Mouse (Mus musculus) limb, embryonic 15.5 days (tissue): ENCODE results near the gene Erich4. TPM values are rescaled to one million over a fixed set of nuclear protein-coding genes. Genes with fewer than 3 reads are reported as not detected.

Experiments
- ATAC-seq: fragments of 200-750 bp; cut with Nextera tagmentation; 2 replicates; pipeline ENCODE4 v1.8.0; 2017; ENCODE audit warnings: low read depth, moderate TSS enrichment; ENCODE audit not compliant: insufficient number of reproducible peaks, low FRiP score, low TSS enrichment
- H3K27ac ChIP-seq: fragments of 300-500 bp; sonication (generic); 2 replicates; pipeline ENCODE4 v1.5.1; 2015; ENCODE audit warnings: moderate library complexity, mild to moderate bottlenecking, inconsistent platforms
- H3K27me3 ChIP-seq: fragments of 300-500 bp; sonication (generic); 2 replicates; pipeline ENCODE4 v1.6.1; 2015; ENCODE audit warnings: inconsistent platforms
- H3K36me3 ChIP-seq: fragments of 300-500 bp; sonication (generic); 2 replicates; pipeline ENCODE4 v1.6.1; 2015; ENCODE audit warnings: inconsistent platforms
- H3K4me1 ChIP-seq: fragments of 300-500 bp; sonication (generic); 2 replicates; pipeline ENCODE4 v1.6.1; 2015; ENCODE audit warnings: inconsistent platforms
- H3K4me2 ChIP-seq: fragments of 300-500 bp; sonication (generic); 2 replicates; pipeline ENCODE4 v1.6.1; 2015; ENCODE audit warnings: mild to moderate bottlenecking, inconsistent platforms
- H3K4me3 ChIP-seq: fragments of 300-500 bp; sonication (generic); 2 replicates; pipeline ENCODE4 v1.5.1; 2015; ENCODE audit warnings: mild to moderate bottlenecking, inconsistent platforms
- H3K9ac ChIP-seq: fragments of 300-500 bp; sonication (generic); 2 replicates; pipeline ENCODE4 v1.6.1; 2015; ENCODE audit warnings: inconsistent platforms
- H3K9me3 ChIP-seq: fragments of 300-500 bp; sonication (generic); 2 replicates; pipeline ENCODE4 v1.6.1; 2016; ENCODE audit warnings: inconsistent platforms
- WGBS: fragments of 180-500 bp; shearing (Covaris S2); methylation state at CpG from one replicate; pipeline ENCODE4 v1.1.7; 2015; 5-methylcytosine and 5-hydroxymethylcytosine counted together
- polyA plus RNA-seq: library from polyadenylated mRNA; unstranded; fragments of >200 nt; fragmentation: Nextera tagmentation; extraction: Ambion mirVana; gene quantifications from 2 replicates; pipeline ENCODE4 v1.2.1, GENCODE M21; 2015

Gene Erich4
- polyA plus RNA-seq: not detected in 2 replicates

- Histone ChIP-seq H3K4me2 (no peak within 1 kb of the TSS), H3K36me3 (no peaks in the 10 kb centered on the region), H3K4me1 (peaks cover 10% of the 10 kb centered on the region; the same call in 1 of the 2 replicates), H3K9ac (no peak within 1 kb of the TSS), H3K4me3 (no peak within 1 kb of the TSS), H3K27me3 (no peaks in the 10 kb centered on the region), H3K9me3 (no peaks in the 10 kb centered on the region), H3K27ac (no peak within 1 kb of the TSS)
- ATAC-seq: no peak
- 74% methylated on average over 5 of the region's 5 CpGs for WGBS
Measured at GRCm38 (mm10) chr7:25615706-25616011, at the start of gene Erich4. Erich4 (minus strand) TSS chr7:25615892.

GRCm38 (mm10) chr7:25658657-25659472 lies 43.2 kb upstream of the Erich4 start, which contains the start of the genes Bckdha and Exosc5:
Bckdha (minus strand) TSS chr7:25658981.
Exosc5 (plus strand) TSS chr7:25659164.
- peak within 1 kb of the TSS; percentile 74 for H3K4me2 ChIP-seq
- WGBS: under 1% methylated on average over 50 of the region's 50 CpGs
- H3K27me3 ChIP-seq: no peaks in the 10 kb centered on the region
- peak within 1 kb of the TSS; percentile 68 for H3K9ac ChIP-seq
- peaks cover 18% of the 10 kb centered on the region for H3K36me3 ChIP-seq
- no peaks in the 10 kb centered on the region for H3K9me3 ChIP-seq
- peak; percentile 99 for ATAC-seq
- H3K4me1 ChIP-seq: peaks cover 21% of the 10 kb centered on the region
- H3K4me3 ChIP-seq: peak within 1 kb of the TSS; percentile 78
- peak within 1 kb of the TSS; percentile 82 for H3K27ac ChIP-seq

- Histone ChIP-seq H3K36me3 (peaks cover 13% of the 10 kb centered on the region), H3K4me2 (peak overlapping the region; percentile 74), H3K4me1 (peaks cover 21% of the 10 kb centered on the region), H3K27ac (no peak overlapping the region), H3K9ac (peak overlapping the region; percentile 68), H3K27me3 (no peaks in the 10 kb centered on the region), H3K4me3 (peak overlapping the region; percentile 78), H3K9me3 (no peaks in the 10 kb centered on the region)
- no peak for ATAC-seq
- WGBS: 41% methylated on average over 10 of the region's 10 CpGs
Measured at GRCm38 (mm10) chr7:25657785-25658184, 42.1 kb upstream of the Erich4 start.

GRCm38 (mm10) chr7:25655601-25656428 lies 40.1 kb upstream of the Erich4 start:
- Histone ChIP-seq H3K27me3 (no peaks in the 10 kb centered on the region), H3K9ac (no peak overlapping the region), H3K4me3 (no peak overlapping the region), H3K27ac (no peak overlapping the region), H3K4me2 (no peak overlapping the region), H3K36me3 (peaks cover 4% of the 10 kb centered on the region), H3K9me3 (no peaks in the 10 kb centered on the region), H3K4me1 (peaks cover 21% of the 10 kb centered on the region)
- WGBS: 81% methylated on average over 11 of the region's 11 CpGs
- no peak for ATAC-seq

GRCm38 (mm10) chr7:25652244-25652759 lies 36.6 kb upstream of the Erich4 start:
- H3K9me3 ChIP-seq: no peaks in the 10 kb centered on the region
- no peak for ATAC-seq
- no peaks in the 10 kb centered on the region for H3K27me3 ChIP-seq
- H3K4me1 ChIP-seq: peaks cover 10% of the 10 kb centered on the region
- H3K27ac ChIP-seq: no peak overlapping the region
- H3K4me2 ChIP-seq: no peak overlapping the region
- H3K36me3 ChIP-seq: peaks cover 4% of the 10 kb centered on the region
- H3K9ac ChIP-seq: no peak overlapping the region
- no peak overlapping the region for H3K4me3 ChIP-seq
- WGBS: 87% methylated on average over 12 of the region's 12 CpGs

GRCm38 (mm10) chr7:25651281-25651680 lies 35.6 kb upstream of the Erich4 start:
- H3K9me3 ChIP-seq: no peaks in the 10 kb centered on the region
- peaks cover 4% of the 10 kb centered on the region for H3K36me3 ChIP-seq
- H3K4me1 ChIP-seq: peaks cover 5% of the 10 kb centered on the region
- no peak overlapping the region for H3K27ac ChIP-seq
- no peak for ATAC-seq
- no peak overlapping the region for H3K4me2 ChIP-seq
- WGBS: 83% methylated on average over 8 of the region's 8 CpGs
- no peaks in the 10 kb centered on the region for H3K27me3 ChIP-seq
- no peak overlapping the region for H3K4me3 ChIP-seq
- no peak overlapping the region for H3K9ac ChIP-seq

GRCm38 (mm10) chr7:25649839-25650238 lies 34.1 kb upstream of the Erich4 start:
- Histone ChIP-seq H3K27ac (no peak overlapping the region), H3K27me3 (no peaks in the 10 kb centered on the region), H3K4me2 (no peak overlapping the region), H3K9me3 (no peaks in the 10 kb centered on the region), H3K9ac (no peak overlapping the region), H3K36me3 (peaks cover 11% of the 10 kb centered on the region), H3K4me1 (0 out of 2 replicates have a peak, but pooled peaks cover 4% of the 10 kb centered on the region), H3K4me3 (no peak overlapping the region)
- ATAC-seq: no peak
- 75% methylated on average over 5 of the region's 5 CpGs for WGBS

GRCm38 (mm10) chr7:25647574-25648123 lies 32.0 kb upstream of the Erich4 start:
- Histone ChIP-seq H3K4me1 (0 out of 2 replicates have a peak, but pooled peaks cover 4% of the 10 kb centered on the region), H3K9me3 (no peaks in the 10 kb centered on the region), H3K27ac (no peak overlapping the region), H3K27me3 (no peaks in the 10 kb centered on the region), H3K9ac (no peak overlapping the region), H3K36me3 (peaks cover 7% of the 10 kb centered on the region; the same call in 1 of the 2 replicates), H3K4me3 (no peak overlapping the region), H3K4me2 (no peak overlapping the region)
- WGBS: 44% methylated on average over 5 of the region's 5 CpGs
- peak; percentile 4; the same call in 1 of the 2 replicates for ATAC-seq

- H3K27ac ChIP-seq: no peak overlapping the region
- 0 out of 2 replicates have a peak, but pooled peaks cover 4% of the 10 kb centered on the region for H3K4me1 ChIP-seq
- H3K9ac ChIP-seq: no peak overlapping the region
- ATAC-seq: no peak
- H3K9me3 ChIP-seq: no peaks in the 10 kb centered on the region
- WGBS: 69% methylated on average over 14 of the region's 14 CpGs
- H3K4me2 ChIP-seq: no peak overlapping the region
- H3K36me3 ChIP-seq: peaks cover 22% of the 10 kb centered on the region
- H3K4me3 ChIP-seq: no peak overlapping the region
- H3K27me3 ChIP-seq: no peaks in the 10 kb centered on the region
Measured at GRCm38 (mm10) chr7:25645074-25645473, 29.4 kb upstream of the Erich4 start.

- peaks cover 26% of the 10 kb centered on the region for H3K36me3 ChIP-seq
- no peaks in the 10 kb centered on the region for H3K27me3 ChIP-seq
- H3K4me3 ChIP-seq: no peak overlapping the region
- H3K4me1 ChIP-seq: 0 out of 2 replicates have a peak, but pooled peaks cover 4% of the 10 kb centered on the region
- no peaks in the 10 kb centered on the region for H3K9me3 ChIP-seq
- H3K9ac ChIP-seq: no peak overlapping the region
- 76% methylated on average over 4 of the region's 4 CpGs for WGBS
- H3K27ac ChIP-seq: no peak overlapping the region
- ATAC-seq: no peak
- no peak overlapping the region for H3K4me2 ChIP-seq
Measured at GRCm38 (mm10) chr7:25644631-25645030, 28.9 kb upstream of the Erich4 start.

- H3K4me1 ChIP-seq: 0 out of 2 replicates have a peak, but pooled peaks cover 4% of the 10 kb centered on the region
- WGBS: 80% methylated on average over 10 of the region's 10 CpGs
- no peak for ATAC-seq
- no peak overlapping the region for H3K4me3 ChIP-seq
- H3K36me3 ChIP-seq: peaks cover 29% of the 10 kb centered on the region
- H3K27me3 ChIP-seq: no peaks in the 10 kb centered on the region
- H3K4me2 ChIP-seq: no peak overlapping the region
- H3K9ac ChIP-seq: no peak overlapping the region
- H3K27ac ChIP-seq: no peak overlapping the region
- H3K9me3 ChIP-seq: no peaks in the 10 kb centered on the region
Measured at GRCm38 (mm10) chr7:25644136-25644535, 28.4 kb upstream of the Erich4 start.
